Mouse (Mus musculus) hindbrain, postnatal 0 days (tissue): ENCODE results near the gene Stk32c. TPM values are rescaled to one million over a fixed set of nuclear protein-coding genes. Genes with fewer than 3 reads are reported as not detected.

Experiments used
- ATAC-seq: fragments of 200-750 bp; cut with Nextera tagmentation; 2 replicates; pipeline ENCODE4 v1.8.0; 2017; ENCODE audit warnings: mild to moderate bottlenecking, moderate TSS enrichment, moderate library complexity
- DNase-seq: peaks from one replicate; pipeline ENCODE4 v3.0.0-alpha.2; 2015; ENCODE audit warnings: low spot score
- H3K27ac ChIP-seq: fragments of 300-500 bp; sonication (generic); 2 replicates; pipeline ENCODE4 v1.5.1; 2014; ENCODE audit warnings: mild to moderate bottlenecking
- H3K27me3 ChIP-seq: fragments of 300-500 bp; sonication (generic); 2 replicates; pipeline ENCODE4 v1.6.1; 2014; ENCODE audit warnings: low read length, mixed read lengths; ENCODE audit not compliant: insufficient read depth
- H3K36me3 ChIP-seq: fragments of 300-500 bp; sonication (generic); 2 replicates; pipeline ENCODE4 v1.6.1; 2014; ENCODE audit warnings: low read length, mixed read lengths; ENCODE audit not compliant: insufficient read depth
- H3K4me1 ChIP-seq: fragments of 300-500 bp; sonication (generic); 2 replicates; pipeline ENCODE4 v1.6.1; 2014; ENCODE audit warnings: antibody characterized with exemption, low read length, mixed read lengths; ENCODE audit not compliant: insufficient read depth
- H3K4me2 ChIP-seq: fragments of 300-500 bp; sonication (generic); 2 replicates; pipeline ENCODE4 v1.6.1; 2014; ENCODE audit warnings: low read depth, mild to moderate bottlenecking, low read length, moderate library complexity, mixed read lengths
- H3K4me3 ChIP-seq: fragments of 300-500 bp; sonication (generic); 2 replicates; pipeline ENCODE4 v1.5.1; 2014; ENCODE audit warnings: low read length
- H3K9ac ChIP-seq: fragments of 300-500 bp; sonication (generic); replicated peaks from 2 replicates; pipeline ENCODE4 v1.6.1; 2014; ENCODE audit warnings: mild to moderate bottlenecking, low read length, moderate library complexity, mixed read lengths
- H3K9me3 ChIP-seq: fragments of 300-500 bp; sonication (generic); 2 replicates; pipeline ENCODE4 v1.6.1; 2016; ENCODE audit warnings: low read length, mixed read lengths
- CTCF ChIP-seq: IDR thresholded peaks from 2 replicates; pipeline ENCODE4 v1.5.1; 2016; ENCODE audit warnings: antibody characterized with exemption, control low read depth, low read depth
- WGBS: fragments of 180-500 bp; shearing (Covaris S2); extraction: QIAGEN DNeasy Blood & Tissue Kit; methylation state at CpG from one replicate; pipeline ENCODE4 v1.1.7; 2014; 5-methylcytosine and 5-hydroxymethylcytosine counted together
- polyA plus RNA-seq: library from polyadenylated mRNA; unstranded; fragments of >200 nt; fragmentation: Nextera tagmentation; extraction: Ambion mirVana; gene quantifications from 2 replicates; pipeline ENCODE4 v1.2.1, GENCODE M21; 2015
- total RNA-seq: library from RNA; depleted of rRNA; stranded (reverse); fragments of >200 nt; gene quantifications from 2 replicates; pipeline ENCODE4 v1.2.3, GENCODE M21; 2014

Gene Stk32c
- total and polyA plus RNA-seq, 2 experiments from 2014 or later, result 2.0 to 24.7 TPM

GRCm38 (mm10) chr7:139229837-139230236 lies 16.7 kb upstream of the Stk32c start:
- H3K4me3 ChIP-seq, result no peak overlapping the region
- no peaks in the 10 kb centered on the region for H3K36me3 ChIP-seq
- H3K4me1 ChIP-seq, result peaks cover 4% of the 10 kb centered on the region; the same call in 1 of the 2 replicates
- WGBS, result 72% methylated on average over 5 of the region's 5 CpGs
- H3K9me3 ChIP-seq, result no peaks in the 10 kb centered on the region
- no peak for DNase-seq
- ATAC-seq, result no peak
- H3K27me3 ChIP-seq, result no peaks in the 10 kb centered on the region
- no peak overlapping the region for H3K9ac ChIP-seq
- no peak overlapping the region for H3K4me2 ChIP-seq
- H3K27ac ChIP-seq, result no peak overlapping the region
- no peak for TF ChIP-seq CTCF

DNA sequence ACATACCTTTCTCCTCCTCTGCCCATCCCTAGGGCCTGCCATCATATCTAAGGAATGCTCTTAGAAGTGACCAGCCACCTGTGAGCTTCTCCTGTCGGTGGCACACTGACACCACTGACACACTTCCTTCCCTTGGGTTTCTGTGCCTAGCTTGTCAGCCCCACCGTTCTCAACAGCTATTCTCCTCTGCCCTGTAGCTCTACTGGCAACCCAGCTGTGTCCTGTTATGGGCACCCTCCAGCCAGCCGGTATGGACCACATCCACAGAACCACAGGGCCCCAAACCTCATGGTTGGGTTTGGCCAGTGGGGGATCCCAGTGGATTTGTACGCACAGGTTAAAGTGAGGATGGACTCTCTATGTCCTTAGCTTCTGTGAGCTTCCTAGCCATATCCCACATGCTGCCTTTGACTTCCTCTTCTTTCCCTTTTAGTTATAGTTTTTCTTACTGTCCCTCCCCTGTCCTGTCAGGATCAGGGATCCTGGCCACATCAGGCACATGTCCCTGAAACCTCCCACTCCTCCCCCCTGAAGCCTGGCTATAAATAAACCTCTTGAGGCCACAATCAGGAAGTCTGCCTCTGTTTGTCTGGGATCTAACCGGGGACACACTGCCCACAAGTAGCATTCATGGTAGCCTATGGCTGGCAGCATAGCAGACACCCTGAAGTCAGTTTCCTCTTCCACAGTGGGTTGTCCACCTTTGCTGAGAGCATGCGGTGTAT lies 15.5 kb upstream of the Stk32c start:
- Histone ChIP-seq H3K9me3 (no peaks in the 10 kb centered on the region), H3K4me1 (no peaks in the 10 kb centered on the region), H3K4me3 (no peak overlapping the region), H3K27me3 (no peaks in the 10 kb centered on the region), H3K36me3 (no peaks in the 10 kb centered on the region), H3K27ac (no peak overlapping the region), H3K9ac (no peak overlapping the region), H3K4me2 (no peak overlapping the region)
- TF ChIP-seq CTCF, result no peak
- 76% methylated on average over 6 of the region's 6 CpGs for WGBS
- DNase-seq, result no peak
- ATAC-seq, result no peak

GRCm38 (mm10) chr7:139226416-139226815 lies 13.3 kb upstream of the Stk32c start:
- no peak overlapping the region for H3K9ac ChIP-seq
- 88% methylated on average over 7 of the region's 7 CpGs for WGBS
- H3K27ac ChIP-seq, result no peak overlapping the region
- DNase-seq, result no peak
- no peak overlapping the region for H3K4me3 ChIP-seq
- ATAC-seq, result no peak
- no peak for TF ChIP-seq CTCF
- no peaks in the 10 kb centered on the region for H3K36me3 ChIP-seq
- no peaks in the 10 kb centered on the region for H3K4me1 ChIP-seq
- no peak overlapping the region for H3K4me2 ChIP-seq
- H3K27me3 ChIP-seq, result no peaks in the 10 kb centered on the region
- no peaks in the 10 kb centered on the region for H3K9me3 ChIP-seq

- Histone ChIP-seq H3K36me3 (no peaks in the 10 kb centered on the region), H3K9ac (no peak overlapping the region), H3K9me3 (no peaks in the 10 kb centered on the region), H3K27me3 (no peaks in the 10 kb centered on the region), H3K4me3 (no peak overlapping the region), H3K27ac (no peak overlapping the region), H3K4me2 (no peak overlapping the region), H3K4me1 (no peaks in the 10 kb centered on the region)
- WGBS, result 76% methylated on average over 8 of the region's 8 CpGs
- no peak for DNase-seq
- no peak for TF ChIP-seq CTCF
- no peak for ATAC-seq
Observed at GRCm38 (mm10) chr7:139224725-139225124, 11.6 kb upstream of the Stk32c start.

- DNase-seq, result no peak
- Histone ChIP-seq H3K27me3 (no peaks in the 10 kb centered on the region), H3K36me3 (no peaks in the 10 kb centered on the region), H3K4me1 (no peaks in the 10 kb centered on the region), H3K4me3 (no peak overlapping the region), H3K27ac (no peak overlapping the region), H3K9me3 (no peaks in the 10 kb centered on the region), H3K9ac (no peak overlapping the region), H3K4me2 (no peak overlapping the region)
- TF ChIP-seq CTCF, result no peak
- ATAC-seq, result no peak
- 93% methylated on average over 1 of the region's 1 CpGs for WGBS
Observed at GRCm38 (mm10) chr7:139224070-139224469, 11.0 kb upstream of the Stk32c start.

GRCm38 (mm10) chr7:139222341-139222740 lies 9.2 kb upstream of the Stk32c start:
- 77% methylated on average over 4 of the region's 4 CpGs for WGBS
- DNase-seq, result no peak

DNA sequence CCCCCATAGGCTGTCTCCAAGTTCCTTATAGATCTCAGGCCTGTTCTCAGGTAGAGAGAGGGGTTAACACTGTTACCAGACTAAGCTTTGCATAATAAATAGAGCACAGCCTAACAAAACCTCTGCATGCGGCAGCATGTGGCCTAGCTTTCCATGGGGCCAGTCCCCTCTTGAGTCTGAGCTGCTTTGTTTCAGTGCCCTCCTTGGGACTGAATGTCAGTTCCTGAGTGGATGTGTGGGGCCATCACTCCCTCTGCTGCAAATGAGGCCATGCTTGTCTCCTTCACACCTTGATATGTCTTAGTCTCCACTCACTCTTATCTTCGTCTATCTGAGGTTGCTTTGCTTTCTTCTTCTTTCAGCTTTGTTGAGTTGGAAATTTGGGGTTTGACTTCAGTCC lies 8.7 kb upstream of the Stk32c start:
- WGBS, result 61% methylated on average over 2 of the region's 2 CpGs
- H3K27ac ChIP-seq, result no peak overlapping the region
- no peak overlapping the region for H3K4me2 ChIP-seq
- H3K9me3 ChIP-seq, result no peaks in the 10 kb centered on the region
- TF ChIP-seq CTCF, result no peak
- H3K4me1 ChIP-seq, result no peaks in the 10 kb centered on the region
- H3K36me3 ChIP-seq, result no peaks in the 10 kb centered on the region
- no peak overlapping the region for H3K4me3 ChIP-seq
- ATAC-seq (no peak), DNase-seq (no peak)
- no peaks in the 10 kb centered on the region for H3K27me3 ChIP-seq
- no peak overlapping the region for H3K9ac ChIP-seq

More at GRCm38 (mm10) chr7:139222341-139222740, 9.2 kb upstream of the Stk32c start:
- TF ChIP-seq CTCF, result no peak
- no peaks in the 10 kb centered on the region for H3K4me1 ChIP-seq
- no peak overlapping the region for H3K27ac ChIP-seq
- ATAC-seq, result no peak
- no peaks in the 10 kb centered on the region for H3K9me3 ChIP-seq
- H3K4me3 ChIP-seq, result no peak overlapping the region
- H3K27me3 ChIP-seq, result no peaks in the 10 kb centered on the region
- H3K36me3 ChIP-seq, result no peaks in the 10 kb centered on the region
- H3K9ac ChIP-seq, result no peak overlapping the region
- no peak overlapping the region for H3K4me2 ChIP-seq
